Mouse (Mus musculus): ENCODE data around the gene Olfr632. TPM values are rescaled to one million over a fixed set of nuclear protein-coding genes. Genes with fewer than 3 reads are reported as not detected.

Gene Olfr632
- polyA plus RNA-seq, 1 experiment from 2014 or later = not detected

Other genes with a start within 250 kb of the Olfr632 start
- gene Olfr243, start 219.7 kb upstream of the Olfr632 start, polyA plus RNA-seq (2015; fragmentation: Nextera tagmentation; extraction: Ambion mirVana) = not detected in 2 replicates
- not detected in 2 replicates for gene Olfr628, start 204.0 kb upstream of the Olfr632 start, polyA plus RNA-seq (2015; fragmentation: Nextera tagmentation; extraction: Ambion mirVana)
- not detected in 2 replicates for gene Olfr629, start 189.4 kb upstream of the Olfr632 start, polyA plus RNA-seq (2015; fragmentation: Nextera tagmentation; extraction: Ambion mirVana)
- not detected in 2 replicates for gene Olfr630, start 177.0 kb upstream of the Olfr632 start, polyA plus RNA-seq (2015; fragmentation: Nextera tagmentation; extraction: Ambion mirVana)
- not detected in 2 replicates for gene Olfr69, start 162.8 kb upstream of the Olfr632 start, polyA plus RNA-seq (2015; fragmentation: Nextera tagmentation; extraction: Ambion mirVana)
- gene Olfr68, start 154.6 kb upstream of the Olfr632 start, polyA plus RNA-seq (2015; fragmentation: Nextera tagmentation; extraction: Ambion mirVana) = not detected in 2 replicates
- gene Olfr67, start 142.5 kb upstream of the Olfr632 start, polyA plus RNA-seq (2015; fragmentation: Nextera tagmentation; extraction: Ambion mirVana) = not detected in 2 replicates
- 2,879 and 3,105 TPM in 2 replicates for gene Hbb-bt, start 120.4 kb upstream of the Olfr632 start, polyA plus RNA-seq (2015; fragmentation: Nextera tagmentation; extraction: Ambion mirVana)
- gene Hbb-bs, start 106.3 kb upstream of the Olfr632 start, polyA plus RNA-seq (2015; fragmentation: Nextera tagmentation; extraction: Ambion mirVana) = 7,996 and 8,703 TPM in 2 replicates
- not detected in 2 replicates for gene Hbb-bh2, start 93.8 kb upstream of the Olfr632 start, polyA plus RNA-seq (2015; fragmentation: Nextera tagmentation; extraction: Ambion mirVana)
- 1.8 and 2.3 TPM in 2 replicates for gene Hbb-bh1, start 91.2 kb upstream of the Olfr632 start, polyA plus RNA-seq (2015; fragmentation: Nextera tagmentation; extraction: Ambion mirVana)
- gene Hbb-y, start 81.1 kb upstream of the Olfr632 start, polyA plus RNA-seq (2015; fragmentation: Nextera tagmentation; extraction: Ambion mirVana) = 188 and 278 TPM in 2 replicates
- gene Olfr66, start 48.1 kb upstream of the Olfr632 start, polyA plus RNA-seq (2015; fragmentation: Nextera tagmentation; extraction: Ambion mirVana) = not detected in 2 replicates
- gene Olfr64, start 39.9 kb upstream of the Olfr632 start, polyA plus RNA-seq (2015; fragmentation: Nextera tagmentation; extraction: Ambion mirVana) = not detected in 2 replicates
- gene Olfr65, start 30.9 kb upstream of the Olfr632 start, polyA plus RNA-seq (2015; fragmentation: Nextera tagmentation; extraction: Ambion mirVana) = not detected in 2 replicates
- not detected in 2 replicates for gene Olfr631, start 5.5 kb upstream of the Olfr632 start, polyA plus RNA-seq (2015; fragmentation: Nextera tagmentation; extraction: Ambion mirVana)
- gene Olfr633, start 10.1 kb downstream of the Olfr632 start, polyA plus RNA-seq (2015; fragmentation: Nextera tagmentation; extraction: Ambion mirVana) = not detected in 2 replicates
- not detected in 2 replicates for gene Olfr635, start 36.8 kb downstream of the Olfr632 start, polyA plus RNA-seq (2015; fragmentation: Nextera tagmentation; extraction: Ambion mirVana)
- gene Olfr638, start 64.4 kb downstream of the Olfr632 start, polyA plus RNA-seq (2015; fragmentation: Nextera tagmentation; extraction: Ambion mirVana) = not detected in 2 replicates
- 0.03 TPM in 1 of 2 replicates, not detected in the other for gene Olfr639, start 83.0 kb downstream of the Olfr632 start, polyA plus RNA-seq (2015; fragmentation: Nextera tagmentation; extraction: Ambion mirVana)
- not detected in 2 replicates for gene Olfr640, start 91.2 kb downstream of the Olfr632 start, polyA plus RNA-seq (2015; fragmentation: Nextera tagmentation; extraction: Ambion mirVana)
- not detected in 2 replicates for gene Olfr641, start 101.1 kb downstream of the Olfr632 start, polyA plus RNA-seq (2015; fragmentation: Nextera tagmentation; extraction: Ambion mirVana)
- not detected in 2 replicates for gene Olfr642, start 118.3 kb downstream of the Olfr632 start, polyA plus RNA-seq (2015; fragmentation: Nextera tagmentation; extraction: Ambion mirVana)
- not detected in 2 replicates for gene 4930516K23Rik, start 127.1 kb downstream of the Olfr632 start, polyA plus RNA-seq (2015; fragmentation: Nextera tagmentation; extraction: Ambion mirVana)
- not detected in 2 replicates for gene Olfr644, start 137.5 kb downstream of the Olfr632 start, polyA plus RNA-seq (2015; fragmentation: Nextera tagmentation; extraction: Ambion mirVana)
- not detected in 2 replicates for gene Olfr645, start 151.1 kb downstream of the Olfr632 start, polyA plus RNA-seq (2015; fragmentation: Nextera tagmentation; extraction: Ambion mirVana)
- gene Olfr646, start 170.5 kb downstream of the Olfr632 start, polyA plus RNA-seq (2015; fragmentation: Nextera tagmentation; extraction: Ambion mirVana) = not detected in 2 replicates
- not detected in 2 replicates for gene Ubqln5, start 195.5 kb downstream of the Olfr632 start, polyA plus RNA-seq (2015; fragmentation: Nextera tagmentation; extraction: Ambion mirVana)
- not detected in 2 replicates for gene Olfr643, start 203.1 kb downstream of the Olfr632 start, polyA plus RNA-seq (2015; fragmentation: Nextera tagmentation; extraction: Ambion mirVana)
- gene Ubqln3, start 208.9 kb downstream of the Olfr632 start, polyA plus RNA-seq (2015; fragmentation: Nextera tagmentation; extraction: Ambion mirVana) = not detected in 2 replicates
- not detected in 2 replicates for gene Ubqlnl, start 216.2 kb downstream of the Olfr632 start, polyA plus RNA-seq (2015; fragmentation: Nextera tagmentation; extraction: Ambion mirVana)
- gene Olfm5, start 230.5 kb downstream of the Olfr632 start, polyA plus RNA-seq (2015; fragmentation: Nextera tagmentation; extraction: Ambion mirVana) = not detected in 2 replicates
- 0.10 and 0.14 TPM in 2 replicates for gene Olfr648, start 249.0 kb downstream of the Olfr632 start, polyA plus RNA-seq (2015; fragmentation: Nextera tagmentation; extraction: Ambion mirVana)

Measured in kidney, embryonic 15.5 days (tissue).